Mouse (Mus musculus) bone marrow macrophage, adult 2 months (primary cell): ENCODE measurements around the gene Pgp.

Experiments
- CTCF ChIP-seq: IDR thresholded peaks from 2 replicates; pipeline ENCODE4 v1.5.1; 2012; ENCODE audit warnings: low read depth, mild to moderate bottlenecking, low read length, moderate library complexity
- POLR2A ChIP-seq: IDR thresholded peaks from 2 replicates; pipeline ENCODE4 v1.6.1; 2012; ENCODE audit warnings: mild to moderate bottlenecking, low read depth, low read length, borderline replicate concordance

DNA sequence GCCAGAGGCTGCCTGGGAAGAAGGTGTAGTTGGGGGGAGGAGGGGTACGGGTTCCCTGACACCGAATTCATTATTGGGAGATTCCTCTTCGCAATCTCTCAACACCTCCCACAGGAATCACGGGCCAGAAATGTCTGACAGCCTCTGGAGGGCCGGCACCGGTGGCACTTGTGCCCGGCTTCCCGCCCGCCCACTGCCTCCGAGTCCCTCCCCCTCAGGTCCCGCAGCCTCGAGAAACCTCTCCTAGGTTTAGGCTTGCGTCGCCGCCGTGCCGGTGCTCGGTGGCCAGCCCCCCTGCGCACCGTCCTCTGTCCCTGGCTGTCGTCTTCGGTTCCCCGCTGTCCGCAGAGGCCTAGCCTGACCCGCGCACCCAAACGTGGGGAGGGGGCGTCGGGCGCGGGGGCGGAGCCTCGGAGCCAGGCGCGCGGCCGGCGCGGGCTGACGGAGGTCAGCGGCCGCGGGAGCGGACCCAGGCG is 18.0 kb downstream of the Pgp start, which contains the start of gene Caskin1:
- no peak for TF ChIP-seq CTCF
- no peak for TF ChIP-seq POLR2A
